Mouse (Mus musculus) cerebellum, postnatal 25 days (tissue): ENCODE measurements around the gene Coa6.
A peak's percentile ranks its signal among the peaks of the same experiment; 100 is the strongest.

Experiments used
- DNase-seq, 2 experiments: peaks; one replicate each; pipeline ENCODE4 v3.0.0; 2021; ENCODE audit warnings: mixed read lengths in 2 of 2

Coa6 gene

GRCm38 (mm10) chr8:126473802-126474298, 51.5 kb downstream of the Coa6 start:
- no peak for DNase-seq

DNA sequence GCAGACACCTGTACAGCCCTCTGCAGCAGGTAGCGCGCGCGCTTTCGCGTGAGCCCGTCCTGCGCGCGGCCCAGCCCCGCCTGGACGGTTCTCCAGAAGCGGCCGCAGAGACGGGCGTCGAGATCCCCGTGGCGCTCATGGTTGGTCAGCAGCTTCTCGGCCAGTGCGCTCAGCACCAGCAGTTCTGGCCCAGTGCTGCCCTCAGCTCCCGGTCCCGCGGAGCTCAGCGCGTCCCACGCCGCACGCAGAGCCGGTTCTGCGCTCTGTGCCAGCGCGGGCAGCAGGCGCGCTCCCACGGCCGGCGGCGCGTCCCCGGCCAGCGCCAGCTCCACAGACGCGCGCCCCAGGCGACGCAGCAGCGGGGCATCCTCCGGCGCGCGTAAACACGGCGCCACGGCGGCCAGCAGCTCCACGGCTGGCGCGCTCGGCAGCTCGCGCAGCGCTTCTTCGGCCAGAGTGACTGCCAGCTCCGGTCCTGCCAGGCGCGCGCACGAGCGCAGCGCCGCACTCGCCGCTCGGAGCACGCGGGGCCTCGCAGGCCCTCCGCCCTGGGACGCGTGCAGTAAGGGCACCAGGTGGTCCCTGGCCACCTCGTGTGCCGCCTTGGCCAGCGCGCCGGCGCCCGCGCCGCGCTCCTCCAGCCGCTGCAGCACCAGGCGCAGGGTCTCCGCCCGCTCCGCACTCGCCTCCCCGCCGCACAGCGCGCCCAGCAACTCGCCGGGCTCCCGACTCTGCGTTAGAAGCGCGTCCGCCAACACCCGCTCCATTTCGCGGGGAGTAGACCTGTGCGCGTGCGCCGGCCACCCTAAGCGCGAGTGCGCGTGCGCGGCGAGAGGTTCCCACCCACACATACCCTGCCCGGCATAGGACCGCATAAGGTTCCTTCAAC, 52.2 kb downstream of the Coa6 start, which contains the start of gene Tarbp1:
TSS of gene Tarbp1 (minus strand) at position 767 of the 889 bp plus-strand sequence.
- peak; percentile 97 for DNase-seq
